Mouse (Mus musculus) adrenal gland, adult 8-10 months (tissue): Measurements from ENCODE around the gene Zfp280b. TPM values are rescaled to one million over a fixed set of nuclear protein-coding genes. Genes with fewer than 3 reads are reported as not detected.
"Not testable (repeated sequence)": the region's sequence is repeated elsewhere in the genome, so short reads cannot be mapped to it uniquely, and the experiment has no call there.

Source experiments
- DNase-seq: peaks from one replicate; pipeline ENCODE4 v3.0.0; 2022
- microRNA-seq, 2 experiments: library from miRNA; unstranded; fragments of <30 nt; microRNA quantifications; one replicate each; pipeline ENCODE4 v1.2.0; 2022
- total RNA-seq, 4 experiments: library from RNA; stranded (reverse); gene quantifications; 2 replicates each; pipeline ENCODE4 v1.2.4; 2022

Gene Zfp280b
- total RNA-seq, 4 experiments from 2014 or later = 8.7 to 10.4 (median 9.5) TPM

- no peak for DNase-seq
These were observed 694 bp upstream of the Zfp280b start for GRCm38 (mm10) chr10:76031511-76032401.

- no peak for DNase-seq
These were observed 637 bp downstream of the Zfp280b start for GRCm38 (mm10) chr10:76033119-76033455.

- no peak for DNase-seq
These were observed 1.7 kb downstream of the Zfp280b start for GRCm38 (mm10) chr10:76034001-76034600.

- no peak for DNase-seq
These were observed 2.8 kb downstream of the Zfp280b start for GRCm38 (mm10) chr10:76035277-76035676.

- DNase-seq = no peak
These were observed 4.5 kb downstream of the Zfp280b start for GRCm38 (mm10) chr10:76036962-76037361.

GRCm38 (mm10) chr10:76045343-76045742, 12.9 kb downstream of the Zfp280b start:
- no peak for DNase-seq

- DNase-seq = no peak
These were observed 14.3 kb downstream of the Zfp280b start for GRCm38 (mm10) chr10:76046754-76047153.

GRCm38 (mm10) chr10:76047182-76047869, 14.9 kb downstream of the Zfp280b start:
- DNase-seq = no peak

- no peak for DNase-seq
These were observed 16.5 kb downstream of the Zfp280b start for GRCm38 (mm10) chr10:76048967-76049366.

- DNase-seq = no peak
These were observed 19.4 kb downstream of the Zfp280b start for GRCm38 (mm10) chr10:76051860-76052259.

GRCm38 (mm10) chr10:76062439-76062838, 30.0 kb downstream of the Zfp280b start:
- DNase-seq = no peak

- no peak for DNase-seq
These were observed 35.5 kb downstream of the Zfp280b start for GRCm38 (mm10) chr10:76067674-76068613.

GRCm38 (mm10) chr10:76072080-76072479, 39.6 kb downstream of the Zfp280b start:
- not testable (repeated sequence) for DNase-seq

- DNase-seq = not testable (repeated sequence)
These were observed 44.6 kb downstream of the Zfp280b start for GRCm38 (mm10) chr10:76077008-76077407.

Small RNA genes within 50 kb of the gene (microRNA-seq; reads per million reads assigned to microRNA genes)
- 0 reads per million in 2 experiments for gene Mir6409

Other genes starting within 250 kb of the Zfp280b start
- 10 to 100 TPM; 49.4 to 80.4 (median 66.3) TPM for gene Gstt1, start 234.1 kb upstream of the Zfp280b start, total RNA-seq
- not detected for gene Gstt4, start 210.1 kb upstream of the Zfp280b start, total RNA-seq
- gene Gstt2, start 195.2 kb upstream of the Zfp280b start, total RNA-seq = 10 to 100 TPM; 25.4 to 67.6 (median 45.9) TPM
- gene Mif, start 172.4 kb upstream of the Zfp280b start, total RNA-seq = 100 to 1,000 TPM; 253 to 280 (median 275) TPM
- gene Derl3, start 139.2 kb upstream of the Zfp280b start, total RNA-seq = 1 to 10 TPM; 1.2 to 2.6 (median 1.6) TPM
- gene Smarcb1, start 111.0 kb upstream of the Zfp280b start, total RNA-seq = 100 to 1,000 TPM in 1 of 4 experiments, 10 to 100 TPM in 3; 73.2 to 105 (median 85.1) TPM
- gene Chchd10, start 99.5 kb upstream of the Zfp280b start, total RNA-seq = 100 to 1,000 TPM; 741 to 924 (median 745) TPM
- 10 to 100 TPM in 2 of 4 experiments, 1 to 10 TPM in 2; 7.7 to 21.1 (median 13.2) TPM for gene Mmp11, start 96.2 kb upstream of the Zfp280b start, total RNA-seq
- gene Gm867, start 92.0 kb upstream of the Zfp280b start, total RNA-seq = 1 to 10 TPM in 3 of 4 experiments, under 1 TPM in 1; 0.83 to 2.8 (median 1.3) TPM
- under 1 TPM in 1 of 4 experiments, not detected in 3; 0.65 TPM for gene Vpreb3, start 89.6 kb upstream of the Zfp280b start, total RNA-seq
- gene Gm5134, start 78.1 kb upstream of the Zfp280b start, total RNA-seq = not detected
- gene Slc5a4b, start 78.3 kb downstream of the Zfp280b start, total RNA-seq = not detected
- not detected for gene Slc5a4a, start 114.8 kb downstream of the Zfp280b start, total RNA-seq
- 10 to 100 TPM; 24.6 to 33.5 (median 29.3) TPM for gene Prmt2, start 205.2 kb downstream of the Zfp280b start, total RNA-seq
- 10 to 100 TPM in 3 of 4 experiments, 1 to 10 TPM in 1; 7.3 to 35.5 (median 12.7) TPM for gene S100b, start 221.2 kb downstream of the Zfp280b start, total RNA-seq